Mouse (Mus musculus): Measurements from ENCODE around the gene Cgnl1. TPM values are rescaled to one million over a fixed set of nuclear protein-coding genes. Genes with fewer than 3 reads are reported as not detected.

Gene Cgnl1
- polyA plus RNA-seq, 1 experiment from 2014 or later = 6.7 TPM

GRCm38 (mm10) chr9:71698116-71698515, 73.3 kb downstream of the Cgnl1 start:
- no peak overlapping the region for H3K27ac ChIP-seq (replicated peaks; ENCODE audit: low read depth, low read length)
- DNase-seq (ENCODE audit: low spot score) (no peak), ATAC-seq (ENCODE audit: insufficient number of reproducible peaks, low FRiP score, low TSS enrichment, low read depth) (no peak)
- H3K4me3 ChIP-seq (ENCODE audit: low read depth, low read length) = no peak overlapping the region
- no peaks in the 10 kb centered on the region for H3K9me3 ChIP-seq (ENCODE audit: control insufficient read depth, low read length)
- no peak overlapping the region for H3K4me2 ChIP-seq (ENCODE audit: low read depth, severe bottlenecking)
- H3K4me1 ChIP-seq (ENCODE audit: control insufficient read depth, insufficient read depth, low read length) = no peaks in the 10 kb centered on the region
- 70% methylated on average over 3 of the region's 3 CpGs for WGBS
- H3K36me3 ChIP-seq (ENCODE audit: control insufficient read depth, insufficient read depth, low read length) = no peaks in the 10 kb centered on the region
- H3K9ac ChIP-seq (ENCODE audit: low read length) = no peak overlapping the region
- no peaks in the 10 kb centered on the region for H3K27me3 ChIP-seq (ENCODE audit: control insufficient read depth, insufficient read depth, low read length)

DNA sequence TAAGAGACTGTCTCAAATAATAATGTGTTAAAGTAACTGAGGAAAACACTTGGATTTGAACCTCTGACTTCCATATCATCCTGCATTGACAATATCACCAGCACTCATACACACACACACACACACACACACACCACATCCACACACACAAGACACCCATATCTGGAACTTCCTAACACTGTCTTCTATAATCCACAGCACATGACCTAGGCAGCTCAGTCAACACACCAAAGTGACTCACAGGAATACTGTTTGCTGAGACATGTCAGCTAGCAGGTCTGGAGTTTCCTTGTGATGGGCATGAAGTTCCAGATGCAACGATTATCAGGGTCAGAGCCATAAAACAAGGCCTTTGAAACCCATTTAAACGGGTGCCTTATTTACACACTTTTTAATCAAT, 74.2 kb downstream of the Cgnl1 start:
- no peak overlapping the region for H3K27ac ChIP-seq (replicated peaks; ENCODE audit: low read depth, low read length)
- no peak overlapping the region for H3K4me3 ChIP-seq (ENCODE audit: low read depth, low read length)
- DNase-seq (ENCODE audit: low spot score) = no peak

GRCm38 (mm10) chr9:71696762-71697161, 74.6 kb downstream of the Cgnl1 start:
- Histone ChIP-seq H3K36me3 (ENCODE audit: control insufficient read depth, insufficient read depth, low read length) (no peaks in the 10 kb centered on the region), H3K9ac (ENCODE audit: low read length) (no peak overlapping the region), H3K4me2 (ENCODE audit: low read depth, severe bottlenecking) (no peak overlapping the region), H3K27ac (replicated peaks; ENCODE audit: low read depth, low read length) (no peak overlapping the region), H3K27me3 (ENCODE audit: control insufficient read depth, insufficient read depth, low read length) (no peaks in the 10 kb centered on the region), H3K4me3 (ENCODE audit: low read depth, low read length) (no peak overlapping the region), H3K9me3 (ENCODE audit: control insufficient read depth, low read length) (no peaks in the 10 kb centered on the region), H3K4me1 (ENCODE audit: control insufficient read depth, insufficient read depth, low read length) (no peaks in the 10 kb centered on the region)
- ATAC-seq (ENCODE audit: insufficient number of reproducible peaks, low FRiP score, low TSS enrichment, low read depth) (no peak), DNase-seq (ENCODE audit: low spot score) (no peak)
- 72% methylated on average over 6 of the region's 6 CpGs for WGBS

More for the DNA sequence above, 74.2 kb downstream of the Cgnl1 start:
- H3K36me3 ChIP-seq (ENCODE audit: control insufficient read depth, insufficient read depth, low read length) = no peaks in the 10 kb centered on the region
- no peaks in the 10 kb centered on the region for H3K27me3 ChIP-seq (ENCODE audit: control insufficient read depth, insufficient read depth, low read length)
- no peak overlapping the region for H3K4me2 ChIP-seq (ENCODE audit: low read depth, severe bottlenecking)
- no peaks in the 10 kb centered on the region for H3K4me1 ChIP-seq (ENCODE audit: control insufficient read depth, insufficient read depth, low read length)
- WGBS = 55% methylated on average over 2 of the region's 2 CpGs
- ATAC-seq (ENCODE audit: insufficient number of reproducible peaks, low FRiP score, low TSS enrichment, low read depth) = no peak
- no peaks in the 10 kb centered on the region for H3K9me3 ChIP-seq (ENCODE audit: control insufficient read depth, low read length)
- no peak overlapping the region for H3K9ac ChIP-seq (ENCODE audit: low read length)

GRCm38 (mm10) chr9:71695133-71695532, 76.3 kb downstream of the Cgnl1 start:
- Histone ChIP-seq H3K4me1 (ENCODE audit: control insufficient read depth, insufficient read depth, low read length) (no peaks in the 10 kb centered on the region), H3K36me3 (ENCODE audit: control insufficient read depth, insufficient read depth, low read length) (no peaks in the 10 kb centered on the region), H3K27me3 (ENCODE audit: control insufficient read depth, insufficient read depth, low read length) (no peaks in the 10 kb centered on the region), H3K4me2 (ENCODE audit: low read depth, severe bottlenecking) (no peak overlapping the region), H3K9ac (ENCODE audit: low read length) (no peak overlapping the region), H3K9me3 (ENCODE audit: control insufficient read depth, low read length) (no peaks in the 10 kb centered on the region), H3K27ac (replicated peaks; ENCODE audit: low read depth, low read length) (no peak overlapping the region), H3K4me3 (ENCODE audit: low read depth, low read length) (no peak overlapping the region)
- WGBS = 65% methylated on average over 3 of the region's 3 CpGs
- DNase-seq (ENCODE audit: low spot score) (no peak), ATAC-seq (ENCODE audit: insufficient number of reproducible peaks, low FRiP score, low TSS enrichment, low read depth) (no peak)

DNA sequence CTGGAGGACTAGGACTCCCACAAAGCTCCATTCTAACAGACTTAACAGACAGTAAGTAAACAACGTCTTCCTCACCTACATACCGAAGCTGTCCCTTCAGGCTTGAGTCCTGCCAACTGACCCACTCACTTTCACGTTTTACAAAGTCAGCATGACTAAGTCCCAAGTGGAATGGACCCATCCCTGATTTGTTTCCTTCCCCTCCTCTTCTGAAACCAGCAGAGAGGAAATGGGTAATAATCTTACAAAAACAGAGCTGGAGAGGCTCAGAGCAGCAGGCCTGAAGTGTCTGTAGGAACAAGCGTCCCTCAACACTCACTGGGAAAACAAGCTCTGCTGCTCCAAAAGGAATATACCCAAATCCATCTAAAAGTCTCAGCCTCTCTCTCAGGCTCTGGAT, 77.2 kb downstream of the Cgnl1 start:
- no peaks in the 10 kb centered on the region for H3K36me3 ChIP-seq (ENCODE audit: control insufficient read depth, insufficient read depth, low read length)
- 56% methylated on average over 4 of the region's 4 CpGs for WGBS
- H3K27ac ChIP-seq (replicated peaks; ENCODE audit: low read depth, low read length) = no peak overlapping the region
- DNase-seq (ENCODE audit: low spot score) (no peak), ATAC-seq (ENCODE audit: insufficient number of reproducible peaks, low FRiP score, low TSS enrichment, low read depth) (no peak)
- H3K4me3 ChIP-seq (ENCODE audit: low read depth, low read length) = no peak overlapping the region
- no peaks in the 10 kb centered on the region for H3K9me3 ChIP-seq (ENCODE audit: control insufficient read depth, low read length)
- H3K9ac ChIP-seq (ENCODE audit: low read length) = no peak overlapping the region
- no peaks in the 10 kb centered on the region for H3K27me3 ChIP-seq (ENCODE audit: control insufficient read depth, insufficient read depth, low read length)
- H3K4me2 ChIP-seq (ENCODE audit: low read depth, severe bottlenecking) = no peak overlapping the region
- H3K4me1 ChIP-seq (ENCODE audit: control insufficient read depth, insufficient read depth, low read length) = no peaks in the 10 kb centered on the region

- DNase-seq (ENCODE audit: low spot score) (no peak), ATAC-seq (ENCODE audit: insufficient number of reproducible peaks, low FRiP score, low TSS enrichment, low read depth) (no peak)
- H3K4me2 ChIP-seq (ENCODE audit: low read depth, severe bottlenecking) = no peak overlapping the region
- H3K9me3 ChIP-seq (ENCODE audit: control insufficient read depth, low read length) = no peaks in the 10 kb centered on the region
- WGBS = 81% methylated on average over 4 of the region's 4 CpGs
- H3K36me3 ChIP-seq (ENCODE audit: control insufficient read depth, insufficient read depth, low read length) = no peaks in the 10 kb centered on the region
- no peaks in the 10 kb centered on the region for H3K27me3 ChIP-seq (ENCODE audit: control insufficient read depth, insufficient read depth, low read length)
- H3K9ac ChIP-seq (ENCODE audit: low read length) = no peak overlapping the region
- no peak overlapping the region for H3K4me3 ChIP-seq (ENCODE audit: low read depth, low read length)
- H3K27ac ChIP-seq (replicated peaks; ENCODE audit: low read depth, low read length) = no peak overlapping the region
- H3K4me1 ChIP-seq (ENCODE audit: control insufficient read depth, insufficient read depth, low read length) = no peaks in the 10 kb centered on the region
Measured at GRCm38 (mm10) chr9:71693771-71694170, 77.6 kb downstream of the Cgnl1 start.

GRCm38 (mm10) chr9:71692165-71692564, 79.2 kb downstream of the Cgnl1 start:
- Histone ChIP-seq H3K4me2 (ENCODE audit: low read depth, severe bottlenecking) (no peak overlapping the region), H3K27me3 (ENCODE audit: control insufficient read depth, insufficient read depth, low read length) (no peaks in the 10 kb centered on the region), H3K4me1 (ENCODE audit: control insufficient read depth, insufficient read depth, low read length) (no peaks in the 10 kb centered on the region), H3K9me3 (ENCODE audit: control insufficient read depth, low read length) (no peaks in the 10 kb centered on the region), H3K27ac (replicated peaks; ENCODE audit: low read depth, low read length) (no peak overlapping the region), H3K9ac (ENCODE audit: low read length) (no peak overlapping the region), H3K36me3 (ENCODE audit: control insufficient read depth, insufficient read depth, low read length) (no peaks in the 10 kb centered on the region), H3K4me3 (ENCODE audit: low read depth, low read length) (no peak overlapping the region)
- ATAC-seq (ENCODE audit: insufficient number of reproducible peaks, low FRiP score, low TSS enrichment, low read depth) (no peak), DNase-seq (ENCODE audit: low spot score) (no peak)
- WGBS = 92% methylated on average over 7 of the region's 7 CpGs

- no peaks in the 10 kb centered on the region for H3K9me3 ChIP-seq (ENCODE audit: control insufficient read depth, low read length)
- no peak overlapping the region for H3K9ac ChIP-seq (ENCODE audit: low read length)
- H3K4me2 ChIP-seq (ENCODE audit: low read depth, severe bottlenecking) = no peak overlapping the region
- H3K27me3 ChIP-seq (ENCODE audit: control insufficient read depth, insufficient read depth, low read length) = no peaks in the 10 kb centered on the region
- ATAC-seq (ENCODE audit: insufficient number of reproducible peaks, low FRiP score, low TSS enrichment, low read depth) = no peak
- H3K4me3 ChIP-seq (ENCODE audit: low read depth, low read length) = no peak overlapping the region
- H3K36me3 ChIP-seq (ENCODE audit: control insufficient read depth, insufficient read depth, low read length) = no peaks in the 10 kb centered on the region
- WGBS = 70% methylated on average over 2 of the region's 2 CpGs
- H3K27ac ChIP-seq (replicated peaks; ENCODE audit: low read depth, low read length) = no peak overlapping the region
- H3K4me1 ChIP-seq (ENCODE audit: control insufficient read depth, insufficient read depth, low read length) = no peaks in the 10 kb centered on the region
- DNase-seq (ENCODE audit: low spot score) = no peak
Measured at GRCm38 (mm10) chr9:71689369-71690073, 81.9 kb downstream of the Cgnl1 start.

- ATAC-seq (ENCODE audit: insufficient number of reproducible peaks, low FRiP score, low TSS enrichment, low read depth) = no peak
- no peaks in the 10 kb centered on the region for H3K36me3 ChIP-seq (ENCODE audit: control insufficient read depth, insufficient read depth, low read length)
- WGBS = 84% methylated on average over 8 of the region's 8 CpGs
- H3K9ac ChIP-seq (ENCODE audit: low read length) = no peak overlapping the region
- DNase-seq (ENCODE audit: low spot score) = no peak
- H3K9me3 ChIP-seq (ENCODE audit: control insufficient read depth, low read length) = no peaks in the 10 kb centered on the region
- no peak overlapping the region for H3K4me3 ChIP-seq (ENCODE audit: low read depth, low read length)
- no peak overlapping the region for H3K4me2 ChIP-seq (ENCODE audit: low read depth, severe bottlenecking)
- H3K4me1 ChIP-seq (ENCODE audit: control insufficient read depth, insufficient read depth, low read length) = no peaks in the 10 kb centered on the region
- no peak overlapping the region for H3K27ac ChIP-seq (replicated peaks; ENCODE audit: low read depth, low read length)
- H3K27me3 ChIP-seq (ENCODE audit: control insufficient read depth, insufficient read depth, low read length) = no peaks in the 10 kb centered on the region
Measured at GRCm38 (mm10) chr9:71686463-71686862, 84.9 kb downstream of the Cgnl1 start.

Data from limb, embryonic 11.5 days (tissue).